Mouse (Mus musculus) MEL (cell line): Measurements from ENCODE around the gene Slc36a3.

ENCODE experiments used
- CTCF ChIP-seq, 3 experiments: IDR thresholded peaks in 2 of 3; conservative IDR thresholded peaks in 1 of 3; 2 replicates each; pipeline ENCODE4 v1.5.1; 2011 to 2012; ENCODE audit warnings: low read length in 3 of 3, low read depth in 2 of 3, mild to moderate bottlenecking in 2 of 3, improper control_type of control experiment in 1 of 3, inconsistent platforms in 1 of 3, mixed read lengths in 1 of 3, moderate library complexity in 1 of 3; ENCODE audit not compliant: control insufficient read depth in 1 of 3, insufficient read depth in 1 of 3, poor library complexity in 1 of 3, severe bottlenecking in 1 of 3
- ETS1 ChIP-seq: IDR thresholded peaks from 2 replicates; pipeline ENCODE4 v1.6.1; 2012; ENCODE audit warnings: low read depth, mild to moderate bottlenecking, inconsistent platforms, low read length, improper control_type of control experiment, moderate library complexity
- GABPA ChIP-seq: IDR thresholded peaks from 2 replicates; pipeline ENCODE4 v1.6.1; 2012; ENCODE audit warnings: low read depth, mild to moderate bottlenecking, inconsistent platforms, low read length, improper control_type of control experiment, moderate library complexity
- POLR2A ChIP-seq, 2 experiments: IDR thresholded peaks; 2 replicates each; pipeline ENCODE4 v1.6.1; 2011 to 2012; ENCODE audit warnings: low read length in 2 of 2, mild to moderate bottlenecking in 2 of 2, control low read depth in 1 of 2, improper control_type of control experiment in 1 of 2, low read depth in 1 of 2, moderate library complexity in 1 of 2; ENCODE audit not compliant: control insufficient read depth in 1 of 2, insufficient read depth in 1 of 2, poor library complexity in 1 of 2
- USF1 ChIP-seq: IDR thresholded peaks from 2 replicates; pipeline ENCODE4 v1.6.1; 2014; ENCODE audit warnings: low read depth, mild to moderate bottlenecking, inconsistent platforms, low read length, improper control_type of control experiment, moderate library complexity
- USF2 ChIP-seq, 2 experiments: IDR thresholded peaks; 2 replicates each; pipeline ENCODE4 v1.6.1; 2011 to 2012; ENCODE audit warnings: improper control_type of control experiment in 2 of 2, low read length in 2 of 2, borderline replicate concordance in 1 of 2, inconsistent platforms in 1 of 2, low read depth in 1 of 2, mild to moderate bottlenecking in 1 of 2; ENCODE audit not compliant: insufficient read depth in 1 of 2
- ZMIZ1 ChIP-seq: IDR thresholded peaks from 2 replicates; pipeline ENCODE4 v1.6.1; 2012; ENCODE audit warnings: low read depth, mild to moderate bottlenecking, inconsistent platforms, low read length, improper control_type of control experiment, moderate library complexity
- ZNF384 ChIP-seq: IDR thresholded peaks from 2 replicates; pipeline ENCODE4 v1.6.1; 2012; ENCODE audit warnings: low read depth, mild to moderate bottlenecking, inconsistent platforms, low read length, improper control_type of control experiment

GRCm38 (mm10) chr11:55165748-55166147 is 14.2 kb upstream of the Slc36a3 start:
- TF ChIP-seq ZMIZ1 (no peak), GABPA (no peak), USF1 (no peak), POLR2A (IDR thresholded peaks at IDR 0.05; ENCODE audit: control insufficient read depth in 1 of 2, insufficient read depth in 1 of 2, low read depth in 1 of 2, low read length in 2 of 2, poor library complexity in 1 of 2) (no peak), CTCF (IDR thresholded peaks at IDR 0.05 in 2 of 3, conservative IDR thresholded peaks at IDR 0.05 in 1 of 3; ENCODE audit: control insufficient read depth in 1 of 3, insufficient read depth in 1 of 3, low read depth in 2 of 3, low read length in 3 of 3, poor library complexity in 1 of 3, severe bottlenecking in 1 of 3) (no peak), ZNF384 (no peak), USF2 (IDR thresholded peaks at IDR 0.05; ENCODE audit: borderline replicate concordance in 1 of 2, insufficient read depth in 1 of 2, low read depth in 1 of 2, low read length in 2 of 2) (no peak), ETS1 (no peak)
